Mouse (Mus musculus) E14TG2a.4 (cell line): ENCODE results near the gene Ak2.

Source experiments
- H3K27me3 ChIP-seq: 2 replicates; pipeline ENCODE4 v1.6.1; 2014; ENCODE audit warnings: low read length, control low read depth; ENCODE audit not compliant: insufficient read depth
- H3K36me3 ChIP-seq: 2 replicates; pipeline ENCODE4 v1.6.1; 2014; ENCODE audit warnings: low read length, control low read depth; ENCODE audit not compliant: insufficient read depth
- H3K4me1 ChIP-seq: replicated peaks from 2 replicates; pipeline ENCODE4 v1.6.1; 2014; ENCODE audit warnings: low read depth, low read length, control low read depth
- H3K4me3 ChIP-seq: replicated peaks from 2 replicates; pipeline ENCODE4 v1.5.1; 2014; ENCODE audit warnings: mild to moderate bottlenecking, low read length
- H3K9me3 ChIP-seq: 2 replicates; pipeline ENCODE4 v1.6.1; 2014; ENCODE audit warnings: low read length, control low read depth
- CTCF ChIP-seq: conservative IDR thresholded peaks from 2 replicates; pipeline ENCODE4 v1.5.1; 2014; ENCODE audit warnings: low read length
- NANOG ChIP-seq: IDR thresholded peaks from 2 replicates; pipeline ENCODE4 v1.6.1; 2014; ENCODE audit warnings: borderline replicate concordance, low read length, mixed read lengths
- POU5F1 ChIP-seq: IDR thresholded peaks from 2 replicates; pipeline ENCODE4 v1.6.1; 2014; ENCODE audit warnings: low read length, borderline replicate concordance

The Ak2 gene

GRCm38 (mm10) chr4:129008672-129009071 is 16.9 kb downstream of the Ak2 start:
- TF ChIP-seq POU5F1, result no peak
- TF ChIP-seq CTCF, result no peak
- no peak for TF ChIP-seq NANOG

DNA sequence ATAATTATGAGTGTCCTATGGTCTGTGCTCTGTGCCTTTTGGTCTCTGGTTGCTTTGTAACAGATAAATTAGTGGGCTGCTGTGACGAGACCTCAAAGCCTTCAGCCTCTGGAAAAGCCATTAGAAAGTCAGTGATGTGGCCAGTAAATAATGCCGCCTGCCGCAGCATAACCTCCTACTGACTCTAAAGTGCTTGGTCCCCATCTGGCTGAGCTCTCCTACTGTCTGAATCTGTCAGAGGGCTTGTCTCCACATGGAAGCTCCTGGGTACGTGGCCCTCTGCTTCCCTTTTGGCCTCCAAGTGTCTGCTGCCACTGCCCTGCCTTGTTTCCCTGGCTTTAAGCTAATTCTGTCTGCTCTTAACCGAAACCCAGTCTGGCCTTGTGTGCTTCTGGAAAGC is 17.8 kb downstream of the Ak2 start:
- Histone ChIP-seq H3K27me3 (no peaks in the 10 kb centered on the region), H3K4me1 (peaks cover 55% of the 10 kb centered on the region), H3K9me3 (no peaks in the 10 kb centered on the region), H3K4me3 (no peak overlapping the region), H3K36me3 (peaks cover 83% of the 10 kb centered on the region)
- no peak for TF ChIP-seq CTCF
- no peak for TF ChIP-seq NANOG
- TF ChIP-seq POU5F1, result no peak

More at GRCm38 (mm10) chr4:129008672-129009071, 16.9 kb downstream of the Ak2 start:
- H3K27me3 ChIP-seq, result no peaks in the 10 kb centered on the region
- H3K9me3 ChIP-seq, result no peaks in the 10 kb centered on the region
- peaks cover 90% of the 10 kb centered on the region for H3K36me3 ChIP-seq
- H3K4me1 ChIP-seq, result peaks cover 57% of the 10 kb centered on the region
- no peak overlapping the region for H3K4me3 ChIP-seq

GRCm38 (mm10) chr4:129011604-129012121 is 19.9 kb downstream of the Ak2 start:
- Histone ChIP-seq H3K36me3 (peaks cover 62% of the 10 kb centered on the region), H3K9me3 (peaks cover 2% of the 10 kb centered on the region; the same call in 1 of the 2 replicates), H3K4me3 (no peak overlapping the region), H3K4me1 (peaks cover 65% of the 10 kb centered on the region), H3K27me3 (no peaks in the 10 kb centered on the region)
- TF ChIP-seq NANOG (no peak), POU5F1 (no peak), CTCF (no peak)

- TF ChIP-seq POU5F1, result no peak
- no peak for TF ChIP-seq NANOG
- no peak for TF ChIP-seq CTCF
- H3K36me3 ChIP-seq, result peaks cover 45% of the 10 kb centered on the region
- no peak overlapping the region for H3K4me3 ChIP-seq
Observed at GRCm38 (mm10) chr4:129013151-129013864, 21.6 kb downstream of the Ak2 start.

GRCm38 (mm10) chr4:129016329-129016728 is 24.6 kb downstream of the Ak2 start:
- Histone ChIP-seq H3K27me3 (0 out of 2 replicates have a peak, but pooled peaks cover 2% of the 10 kb centered on the region), H3K9me3 (peaks cover 2% of the 10 kb centered on the region; the same call in 1 of the 2 replicates), H3K4me3 (no peak overlapping the region), H3K4me1 (peaks cover 48% of the 10 kb centered on the region), H3K36me3 (peaks cover 15% of the 10 kb centered on the region)
- TF ChIP-seq POU5F1 (no peak), CTCF (no peak), NANOG (no peak)

More at GRCm38 (mm10) chr4:129013151-129013864, 21.6 kb downstream of the Ak2 start:
- H3K27me3 ChIP-seq, result no peaks in the 10 kb centered on the region
- H3K4me1 ChIP-seq, result peaks cover 64% of the 10 kb centered on the region
- peaks cover 2% of the 10 kb centered on the region; the same call in 1 of the 2 replicates for H3K9me3 ChIP-seq

DNA sequence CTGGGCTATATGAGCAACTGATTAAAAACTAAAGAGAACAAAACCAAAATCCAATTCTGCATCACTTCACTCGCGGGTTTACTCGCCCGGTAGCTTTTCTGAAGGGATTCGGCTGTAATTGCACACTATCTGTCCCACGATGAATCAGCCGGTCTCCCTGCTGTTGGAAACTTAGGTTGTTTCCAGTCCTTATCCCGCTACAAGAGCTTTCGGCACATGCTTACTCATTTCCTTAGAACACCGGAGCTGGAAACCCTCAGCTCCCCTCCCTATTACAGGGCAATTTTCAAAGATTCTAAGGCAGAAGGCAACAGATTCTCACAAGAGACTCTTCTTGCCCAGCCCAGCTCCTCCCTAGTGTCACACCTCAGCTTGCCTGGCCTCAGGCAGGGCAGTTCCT is 25.4 kb downstream of the Ak2 start:
- no peak for TF ChIP-seq NANOG
- TF ChIP-seq POU5F1, result no peak
- no peak for TF ChIP-seq CTCF

DNA sequence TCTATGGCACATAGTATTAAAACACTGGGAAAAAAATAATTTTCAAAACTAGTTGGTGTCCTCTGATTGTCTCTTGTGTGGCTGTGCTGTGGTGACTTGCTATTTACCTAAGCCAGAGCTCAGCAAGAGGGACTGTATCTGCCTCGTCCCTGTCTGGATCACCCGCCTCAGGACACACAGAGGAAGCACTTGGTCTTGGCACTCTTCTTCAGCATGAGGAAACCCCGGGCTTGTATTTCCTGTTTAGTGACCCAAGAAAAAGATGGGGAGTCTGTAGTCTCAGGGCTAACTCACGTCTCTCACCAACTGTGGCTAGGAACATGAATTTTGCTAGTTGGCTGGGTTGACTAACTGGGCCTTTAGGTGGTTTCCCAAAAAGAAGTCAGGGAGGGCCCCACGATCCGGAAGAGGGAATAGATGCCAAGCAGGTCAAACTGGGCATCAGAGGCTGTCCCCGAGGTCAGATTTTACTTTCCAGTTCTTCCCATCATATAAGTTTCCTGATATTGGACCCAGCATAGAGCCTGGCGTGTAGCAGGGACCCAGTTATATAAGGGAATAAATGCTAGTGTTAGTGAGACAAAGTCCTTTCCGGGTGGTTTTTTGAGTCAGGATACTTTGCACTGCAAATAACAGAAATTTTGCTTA is 27.2 kb downstream of the Ak2 start:
- TF ChIP-seq NANOG (no peak), POU5F1 (no peak), CTCF (no peak)
- Histone ChIP-seq H3K4me3 (no peak overlapping the region), H3K36me3 (no peaks in the 10 kb centered on the region), H3K9me3 (peaks cover 2% of the 10 kb centered on the region; the same call in 1 of the 2 replicates), H3K27me3 (0 out of 2 replicates have a peak, but pooled peaks cover 2% of the 10 kb centered on the region), H3K4me1 (peaks cover 22% of the 10 kb centered on the region)

More for the DNA sequence above, 25.4 kb downstream of the Ak2 start:
- Histone ChIP-seq H3K9me3 (peaks cover 2% of the 10 kb centered on the region; the same call in 1 of the 2 replicates), H3K4me3 (no peak overlapping the region), H3K27me3 (0 out of 2 replicates have a peak, but pooled peaks cover 2% of the 10 kb centered on the region), H3K36me3 (peaks cover 7% of the 10 kb centered on the region), H3K4me1 (peaks cover 39% of the 10 kb centered on the region)

DNA sequence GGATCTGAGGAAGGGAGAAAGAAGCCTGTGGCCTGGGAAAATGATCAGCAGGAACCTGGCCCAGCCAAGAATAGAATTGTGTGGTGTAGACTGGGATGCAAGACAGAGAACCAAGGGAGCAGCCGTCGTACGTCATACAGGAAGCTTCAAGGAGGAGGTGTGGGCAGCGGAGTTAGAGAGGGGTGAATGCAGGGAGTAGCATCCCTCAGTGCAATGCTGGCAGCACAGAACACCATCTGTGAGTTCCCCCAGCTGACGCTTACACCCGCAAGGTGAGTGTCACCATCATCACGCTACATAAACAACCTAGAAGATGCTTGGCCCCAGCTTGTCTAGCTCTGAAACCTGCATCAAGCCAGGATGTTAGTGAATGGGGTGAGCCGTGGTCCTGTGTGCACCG is 28.0 kb downstream of the Ak2 start:
- TF ChIP-seq POU5F1 (no peak), CTCF (no peak), NANOG (no peak)
- no peak overlapping the region for H3K4me3 ChIP-seq
- H3K9me3 ChIP-seq, result peaks cover 1% of the 10 kb centered on the region; the same call in 1 of the 2 replicates
- H3K27me3 ChIP-seq, result 0 out of 2 replicates have a peak, but pooled peaks cover 2% of the 10 kb centered on the region
- H3K4me1 ChIP-seq, result peaks cover 25% of the 10 kb centered on the region
- no peaks in the 10 kb centered on the region for H3K36me3 ChIP-seq
